12 mouse cellular contexts compared by ENCODE assay signal in the genomic region with DNA sequence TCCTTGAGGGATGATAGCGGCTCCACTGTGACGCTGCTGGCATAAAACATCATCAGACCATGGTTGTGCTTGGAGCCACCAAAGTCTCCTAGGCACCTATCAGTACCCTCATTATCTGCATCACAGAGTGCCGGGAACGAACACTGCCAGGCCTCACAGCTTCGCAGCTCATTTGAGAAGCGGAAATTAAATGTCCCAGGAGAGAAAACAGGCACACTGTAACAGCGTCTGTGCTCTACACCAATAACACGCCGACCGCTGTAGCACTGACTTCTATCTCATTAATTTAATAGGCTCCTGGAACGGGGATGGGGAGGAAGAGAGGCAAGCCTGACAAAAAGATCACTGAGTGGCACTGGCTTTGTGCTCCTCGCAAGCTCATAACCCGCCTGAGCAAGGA. TPM values are rescaled to one million over a fixed set of nuclear protein-coding genes. Genes with fewer than 3 reads are reported as not detected.
A peak's percentile ranks its signal among the peaks of the same experiment; 100 is the strongest.
DNase-seq lines count a peak whose midpoint lies in the region; ATAC-seq lines count a peak whose summit lies in the region.
"Had no signal": no experiment of that assay in that cellular context is flagged by ENCODE, and none has a peak within 500 bp of the region (broad histone marks: within the 10 kb centered on the region; RNA-seq: fewer than 3 reads in every experiment).

No protein-coding gene starts in this region.

- peak; percentile 16 to 23 for DNase-seq in adrenal gland, adult (ENCODE audit: inconsistent age in 2 of 2, low spot score in 1 of 2)
- DNase-seq in adrenal gland, postnatal 36 days: no peak
- peak; percentile 9 to 14 for DNase-seq in layer of hippocampus, postnatal 14 days (ENCODE audit: low spot score in 2 of 2)
- no peak for DNase-seq in layer of hippocampus, adult 9-11 months
- peak; percentile 70 for DNase-seq in retina, embryonic 14.5 days (ENCODE audit: low spot score)
- DNase-seq in gastrocnemius, adult 8-10 months (ENCODE audit: low spot score in 2 of 2): no peak
- no peak for DNase-seq in right cerebral cortex, adult 2 months (ENCODE audit: low spot score in 2 of 2)
- DNase-seq: layer of hippocampus, postnatal 36 days had no signal

- H3K9me3 ChIP-seq in limb, embryonic 12.5 days: no peaks in the 10 kb centered on the region
- H3K9me3 ChIP-seq: lung, embryonic 15.5 days; stomach, embryonic 15.5 days had no signal

- no peak for ATAC-seq in limb, embryonic 12.5 days (ENCODE audit: insufficient number of reproducible peaks, insufficient read depth, low FRiP score, low TSS enrichment, low read depth)

- no peaks in the 10 kb centered on the region for H3K36me3 ChIP-seq in limb, embryonic 12.5 days
- H3K36me3 ChIP-seq: lung, embryonic 15.5 days; stomach, embryonic 15.5 days had no signal

- H3K4me3 ChIP-seq in limb, embryonic 12.5 days (replicated peaks): no peak overlapping the region
- H3K4me3 ChIP-seq: lung, embryonic 15.5 days; stomach, embryonic 15.5 days had no signal

- peak overlapping the region; percentile 44 for H3K4me2 ChIP-seq in limb, embryonic 12.5 days
- H3K4me2 ChIP-seq: lung, embryonic 15.5 days; stomach, embryonic 15.5 days had no signal

- H3K27me3 ChIP-seq in limb, embryonic 12.5 days: no peaks in the 10 kb centered on the region
- H3K27me3 ChIP-seq: lung, embryonic 15.5 days; stomach, embryonic 15.5 days had no signal

- 0 out of 2 replicates have a peak overlapping the region, but pooled peaks have one; percentile 13 for H3K9ac ChIP-seq in limb, embryonic 12.5 days (replicated peaks)
- H3K9ac ChIP-seq: lung, embryonic 15.5 days; stomach, embryonic 15.5 days had no signal

- H3K27ac ChIP-seq in limb, embryonic 12.5 days: no peak overlapping the region
- H3K27ac ChIP-seq: lung, embryonic 15.5 days; stomach, embryonic 15.5 days had no signal

- 20% methylated on average over 13 of the region's 13 CpGs for WGBS in limb, embryonic 12.5 days

- H3K4me1 ChIP-seq in limb, embryonic 12.5 days (replicated peaks): peaks cover 26% of the 10 kb centered on the region
- H3K4me1 ChIP-seq: lung, embryonic 15.5 days; stomach, embryonic 15.5 days had no signal

RNA-seq across cellular contexts. Expression of a gene that starts 29.4 kb away (rescaled TPM):
- total RNA-seq in adrenal gland, postnatal 36 days (2021): 1 to 10 TPM; 1.8 to 2.2 TPM
- total RNA-seq in layer of hippocampus, postnatal 14 days (2021): 10 to 100 TPM; 41.2 to 44.4 TPM
- 8.4 and 9.8 TPM in 2 replicates for polyA plus RNA-seq in limb, embryonic 12.5 days (2016; fragmentation: Nextera tagmentation; extraction: Ambion mirVana)
- under 1 TPM; 0.44 to 0.83 (median 0.50) TPM for total RNA-seq in gastrocnemius, adult 8-10 months (2022)
- total RNA-seq: hematopoietic stem cell, adult 5-6 weeks had no signal

Comparison
In these comparisons a context has a peak if more than half of its experiments do, and no peak if none do; other contexts are left out.
1. DNase-seq: peak in adrenal gland, adult (2 of 2), layer of hippocampus, postnatal 14 days (2 of 2) and retina, embryonic 14.5 days (single experiment); none in adrenal gland, postnatal 36 days (0 of 2), layer of hippocampus, adult 9-11 months (single experiment), gastrocnemius, adult 8-10 months (0 of 2) and right cerebral cortex, adult 2 months (0 of 2).
2. RNA of a gene that starts 29.4 kb away (total RNA-seq): 41.2 to 44.4 TPM in layer of hippocampus, postnatal 14 days; 1.8 to 2.2 TPM in adrenal gland, postnatal 36 days and 0.44 to 0.83 TPM in gastrocnemius, adult 8-10 months; every median in the first group is over 10 times any median in the second.